Mouse (Mus musculus) liver, embryonic 12.5 days (tissue): ENCODE results near the gene Tlr5. TPM values are rescaled to one million over a fixed set of nuclear protein-coding genes. Genes with fewer than 3 reads are reported as not detected.

Experiments used
- polyA plus RNA-seq: library from polyadenylated mRNA; unstranded; fragments of >200 nt; fragmentation: Nextera tagmentation; extraction: Ambion mirVana; gene quantifications from 2 replicates; pipeline ENCODE4 v1.2.1, GENCODE M21; 2016

Gene Tlr5
- polyA plus RNA-seq, 1 experiment from 2014 or later, result 0.60 TPM

Other genes starting within 250 kb of the Tlr5 start
- not detected in 2 replicates for gene Ccdc185, start 205.6 kb upstream of the Tlr5 start, polyA plus RNA-seq
- gene Susd4, start 190.9 kb upstream of the Tlr5 start, polyA plus RNA-seq, result 3.1 and 3.5 TPM in 2 replicates